Mouse (Mus musculus) MEL (cell line): Measurements from ENCODE around the gene Myl12a.

Source experiments
- CHD1 ChIP-seq: IDR thresholded peaks from 2 replicates; pipeline ENCODE4 v1.6.1; 2012; ENCODE audit warnings: low read depth, mild to moderate bottlenecking, inconsistent platforms, low read length, improper control_type of control experiment
- CTCF ChIP-seq, 3 experiments: IDR thresholded peaks in 2 of 3; conservative IDR thresholded peaks in 1 of 3; 2 replicates each; pipeline ENCODE4 v1.5.1; 2011 to 2012; ENCODE audit warnings: low read length in 3 of 3, low read depth in 2 of 3, mild to moderate bottlenecking in 2 of 3, improper control_type of control experiment in 1 of 3, inconsistent platforms in 1 of 3, mixed read lengths in 1 of 3, moderate library complexity in 1 of 3; ENCODE audit not compliant: control insufficient read depth in 1 of 3, insufficient read depth in 1 of 3, poor library complexity in 1 of 3, severe bottlenecking in 1 of 3
- ELF1 ChIP-seq: IDR thresholded peaks from 2 replicates; pipeline ENCODE4 v1.6.1; 2014; ENCODE audit warnings: low read depth, mild to moderate bottlenecking, inconsistent platforms, low read length, improper control_type of control experiment, moderate library complexity
- MAFK ChIP-seq: IDR thresholded peaks from 2 replicates; pipeline ENCODE4 v1.6.1; 2011; ENCODE audit warnings: low read depth, mild to moderate bottlenecking, low read length, improper control_type of control experiment, borderline replicate concordance
- MEF2A ChIP-seq: IDR thresholded peaks from 2 replicates; pipeline ENCODE4 v1.6.1; 2014; ENCODE audit warnings: low read depth, mild to moderate bottlenecking, inconsistent platforms, low read length, improper control_type of control experiment; ENCODE audit not compliant: poor library complexity, insufficient replicate concordance, severe bottlenecking; ENCODE audit errors: extremely low read depth
- MXI1 ChIP-seq: IDR thresholded peaks from 2 replicates; pipeline ENCODE4 v1.6.1; 2011; ENCODE audit warnings: mild to moderate bottlenecking, low read depth, low read length, improper control_type of control experiment
- NRF1 ChIP-seq: IDR thresholded peaks from 2 replicates; pipeline ENCODE4 v1.6.1; 2014; ENCODE audit warnings: low read depth, mild to moderate bottlenecking, inconsistent platforms, low read length, improper control_type of control experiment, moderate library complexity; ENCODE audit not compliant: poor library complexity, insufficient read depth, severe bottlenecking
- POLR2A ChIP-seq, 2 experiments: IDR thresholded peaks; 2 replicates each; pipeline ENCODE4 v1.6.1; 2011 to 2012; ENCODE audit warnings: low read length in 2 of 2, mild to moderate bottlenecking in 2 of 2, control low read depth in 1 of 2, improper control_type of control experiment in 1 of 2, low read depth in 1 of 2, moderate library complexity in 1 of 2; ENCODE audit not compliant: control insufficient read depth in 1 of 2, insufficient read depth in 1 of 2, poor library complexity in 1 of 2
- POLR2AphosphoS2 ChIP-seq: IDR thresholded peaks from 2 replicates; pipeline ENCODE4 v1.6.1; 2011; ENCODE audit warnings: low read length, improper control_type of control experiment
- RCOR1 ChIP-seq: IDR thresholded peaks from 2 replicates; pipeline ENCODE4 v1.6.1; 2012; ENCODE audit warnings: low read depth, mild to moderate bottlenecking, inconsistent platforms, low read length, improper control_type of control experiment
- TAL1 ChIP-seq: IDR thresholded peaks from 2 replicates; pipeline ENCODE4 v1.6.1; 2012; ENCODE audit warnings: mild to moderate bottlenecking, inconsistent platforms, low read length, moderate library complexity, mixed read lengths
- TCF12 ChIP-seq: IDR thresholded peaks from 2 replicates; pipeline ENCODE4 v1.6.1; 2014; ENCODE audit warnings: low read depth, mild to moderate bottlenecking, inconsistent platforms, low read length, improper control_type of control experiment, moderate library complexity

DNA sequence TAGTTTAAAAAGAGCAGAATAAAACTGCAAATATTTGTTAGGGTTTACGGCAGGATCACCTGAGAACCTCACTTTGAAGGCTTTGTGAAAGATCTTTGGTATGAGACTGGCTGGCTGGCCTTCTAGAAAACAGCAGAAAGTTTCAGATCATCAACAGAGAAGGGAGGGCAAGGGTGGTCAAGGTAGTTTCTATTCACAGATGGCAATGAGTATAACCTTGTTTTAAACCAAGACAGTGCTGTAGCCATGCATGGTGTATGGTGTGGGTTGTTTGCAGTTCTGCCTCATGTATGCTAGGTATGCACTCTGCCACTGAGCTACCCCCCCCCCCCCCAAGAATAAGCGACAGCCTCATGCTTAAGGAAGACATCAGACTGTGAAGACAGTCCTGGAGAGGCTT is 2.4 kb downstream of the Myl12a start:
- TF ChIP-seq MXI1: no peak
- no peak for TF ChIP-seq MAFK
- no peak for TF ChIP-seq POLR2A (IDR thresholded peaks at IDR 0.05; ENCODE audit: control insufficient read depth in 1 of 2, insufficient read depth in 1 of 2, low read depth in 1 of 2, low read length in 2 of 2, poor library complexity in 1 of 2)
- no peak for TF ChIP-seq CHD1
- no peak for TF ChIP-seq CTCF (IDR thresholded peaks at IDR 0.05 in 2 of 3, conservative IDR thresholded peaks at IDR 0.05 in 1 of 3; ENCODE audit: control insufficient read depth in 1 of 3, insufficient read depth in 1 of 3, low read depth in 2 of 3, low read length in 3 of 3, poor library complexity in 1 of 3, severe bottlenecking in 1 of 3)
- TF ChIP-seq RCOR1: no peak
- no peak for TF ChIP-seq MEF2A
- no peak for TF ChIP-seq NRF1
- no peak for TF ChIP-seq ELF1
- no peak for TF ChIP-seq TAL1
- TF ChIP-seq POLR2AphosphoS2: no peak
- no peak for TF ChIP-seq TCF12
